Mouse (Mus musculus) MEL-GATA-1-ER (cell line): Measurements from ENCODE around the gene Pkp1.
A peak's percentile ranks its signal among the peaks of the same experiment; 100 is the strongest.

ENCODE experiments used
- DNase-seq: peaks from one replicate; pipeline ENCODE4 v3.0.0-alpha.2; 2012; ENCODE audit warnings: low read depth; ENCODE audit errors: extremely low read depth

Gene Pkp1

GRCm38 (mm10) chr1:135828918-135829317 is 90.1 kb downstream of the Pkp1 start:
- DNase-seq, result peak; percentile 43

- DNase-seq, result no peak
These were observed 97.2 kb downstream of the Pkp1 start for GRCm38 (mm10) chr1:135821780-135822179.
